Mouse (Mus musculus) layer of hippocampus, adult 2 months (tissue): ENCODE results near the gene Efnb3. TPM values are rescaled to one million over a fixed set of nuclear protein-coding genes. Genes with fewer than 3 reads are reported as not detected.

Experiments used
- DNase-seq, 2 experiments: peaks; one replicate each; pipeline ENCODE4 v3.0.0; 2022; ENCODE audit warnings: low spot score in 2 of 2
- H3K27ac ChIP-seq: fragments of 200-600 bp; 2 replicates; pipeline ENCODE4 v1.8.1; 2022
- H3K4me3 ChIP-seq: fragments of 200-600 bp; 2 replicates; pipeline ENCODE4 v1.8.1; 2022; ENCODE audit warnings: mild to moderate bottlenecking
- CTCF ChIP-seq: fragments of 200-600 bp; conservative IDR thresholded peaks from 2 replicates; pipeline ENCODE4 v1.8.1; 2022; ENCODE audit warnings: antibody characterized with exemption, mild to moderate bottlenecking, moderate library complexity
- microRNA-seq, 2 experiments: library from miRNA; unstranded; fragments of <30 nt; microRNA quantifications; one replicate each; pipeline ENCODE4 v1.2.0; 2021
- total RNA-seq, 2 experiments: library from RNA; stranded (reverse); gene quantifications; 2 replicates each; pipeline ENCODE4 v1.2.3; 2021

The Efnb3 gene
- total RNA-seq, 2 experiments from 2014 or later, result 113 to 116 TPM

DNA sequence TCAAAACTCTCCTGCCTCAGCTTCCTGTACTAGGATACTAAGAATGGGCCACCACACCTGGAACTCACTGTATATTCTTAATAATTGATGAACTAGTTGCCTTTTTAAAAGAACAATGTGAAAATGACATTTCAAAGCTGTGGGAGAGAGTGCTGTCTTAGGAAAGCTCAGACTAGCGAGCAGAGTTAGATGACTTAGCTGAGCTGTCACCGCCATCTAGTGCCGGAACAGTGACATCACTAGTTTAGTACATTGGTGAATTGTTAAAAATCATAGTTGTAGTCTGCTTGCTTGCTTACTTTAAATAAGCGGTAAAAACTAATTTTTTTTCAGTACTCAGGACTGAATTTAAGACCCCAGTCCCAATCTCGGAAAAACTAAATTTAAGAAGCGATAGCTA, 46.2 kb downstream of the Efnb3 start:
- DNase-seq, result peak; percentile 55 to 61
- no peak overlapping the region for H3K4me3 ChIP-seq
- peak; percentile 91 for TF ChIP-seq CTCF

DNA sequence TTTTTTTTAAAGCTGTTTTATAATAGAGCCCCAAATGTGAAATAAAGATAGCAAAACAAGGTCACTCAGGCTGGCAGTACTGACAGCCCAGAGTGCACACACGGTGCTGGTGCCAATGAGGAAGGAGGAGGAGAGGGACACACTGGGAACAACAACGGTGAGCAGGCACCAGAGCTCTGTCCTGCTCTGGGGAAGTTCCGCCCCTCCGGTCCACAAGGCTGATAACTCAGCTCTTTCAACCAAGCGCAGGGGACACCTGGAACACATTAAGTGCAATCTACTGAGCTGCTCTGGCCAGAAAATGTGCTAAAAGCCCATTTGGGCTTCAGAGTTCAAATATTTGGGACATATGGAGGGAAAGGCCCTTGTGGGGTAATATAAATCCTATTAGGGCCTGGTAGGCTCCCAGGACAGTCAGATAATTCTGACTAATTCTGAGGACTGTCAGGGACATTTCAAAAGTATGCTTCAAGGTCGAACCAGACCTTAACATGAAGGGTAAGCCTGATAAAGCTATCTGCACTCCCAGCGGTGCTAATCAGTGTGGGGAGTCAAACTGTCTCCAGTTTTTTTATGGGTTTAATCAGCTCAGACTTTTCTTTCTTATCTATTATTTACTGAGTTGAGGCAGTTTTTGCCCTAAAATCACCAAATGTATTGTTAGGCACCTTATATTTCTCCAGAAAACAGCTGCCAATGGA, 49.1 kb downstream of the Efnb3 start:
- no peak for TF ChIP-seq CTCF
- no peak for DNase-seq

More for the DNA sequence above, 46.2 kb downstream of the Efnb3 start:
- H3K27ac ChIP-seq, result no peak overlapping the region

More for the DNA sequence above, 49.1 kb downstream of the Efnb3 start:
- H3K27ac ChIP-seq, result no peak overlapping the region
- H3K4me3 ChIP-seq, result no peak overlapping the region

Small RNA genes within 50 kb of the gene (microRNA-seq; reads per million reads assigned to microRNA genes)
- 0 reads per million in 2 experiments for gene Gm27493

Other genes starting within 250 kb of the Efnb3 start
- gene Cntrob, start 236.4 kb downstream of the Efnb3 start, total RNA-seq, result 10 to 100 TPM; 13.9 to 17.8 TPM
- gene Trappc1, start 236.2 kb downstream of the Efnb3 start, total RNA-seq, result 10 to 100 TPM; 63.0 to 63.5 TPM
- gene Kcnab3, start 233.9 kb downstream of the Efnb3 start, total RNA-seq, result 10 to 100 TPM; 20.6 to 26.1 TPM
- 100 to 1,000 TPM; 110 to 117 TPM for gene Rnf227, start 219.7 kb downstream of the Efnb3 start, total RNA-seq
- gene Chd3, start 190.8 kb downstream of the Efnb3 start, total RNA-seq, result 100 to 1,000 TPM; 541 to 561 TPM
- gene Naa38, start 164.7 kb downstream of the Efnb3 start, total RNA-seq, result 100 to 1,000 TPM; 109 to 127 TPM
- gene Cyb5d1, start 164.6 kb downstream of the Efnb3 start, total RNA-seq, result 10 to 100 TPM; 43.6 to 45.0 TPM
- gene Tmem88, start 162.0 kb downstream of the Efnb3 start, total RNA-seq, result 1 to 10 TPM; 2.6 to 5.0 TPM
- 10 to 100 TPM; 34.3 to 40.9 TPM for gene Kdm6b, start 146.5 kb downstream of the Efnb3 start, total RNA-seq
- 1 to 10 TPM; 4.6 to 5.2 TPM for gene Dnah2, start 11.1 kb downstream of the Efnb3 start, total RNA-seq
- gene Wrap53, start 20.1 kb upstream of the Efnb3 start, total RNA-seq, result 10 to 100 TPM; 12.0 to 14.3 TPM
- 10 to 100 TPM; 28.5 to 32.3 TPM for gene Trp53, start 20.2 kb upstream of the Efnb3 start, total RNA-seq
- gene Atp1b2, start 45.7 kb upstream of the Efnb3 start, total RNA-seq, result 100 to 1,000 TPM; 391 to 411 TPM
- not detected for gene Shbg, start 57.7 kb upstream of the Efnb3 start, total RNA-seq
- gene Sat2, start 61.8 kb upstream of the Efnb3 start, total RNA-seq, result 10 to 100 TPM; 15.1 to 15.6 TPM
- gene Fxr2, start 72.8 kb upstream of the Efnb3 start, total RNA-seq, result 100 to 1,000 TPM; 138 to 143 TPM
- gene Sox15, start 95.1 kb upstream of the Efnb3 start, total RNA-seq, result under 1 TPM in 1 of 2 experiments, not detected in 1; 0.44 TPM
- gene Mpdu1, start 102.4 kb upstream of the Efnb3 start, total RNA-seq, result 10 to 100 TPM; 54.9 to 59.3 TPM
- gene Cd68, start 105.9 kb upstream of the Efnb3 start, total RNA-seq, result 10 to 100 TPM in 1 of 2 experiments, 1 to 10 TPM in 1; 9.7 to 15.4 TPM
- gene Eif4a1, start 112.2 kb upstream of the Efnb3 start, total RNA-seq, result 100 to 1,000 TPM; 342 to 344 TPM
- 100 to 1,000 TPM; 108 to 132 TPM for gene Senp3, start 121.9 kb upstream of the Efnb3 start, total RNA-seq
- 1 to 10 TPM; 2.1 to 2.5 TPM for gene Tnfsf13, start 125.6 kb upstream of the Efnb3 start, total RNA-seq
- 1 to 10 TPM; 8.9 to 9.6 TPM for gene Tnfsf12, start 135.6 kb upstream of the Efnb3 start, total RNA-seq
- gene Tnfsfm13, start 135.9 kb upstream of the Efnb3 start, total RNA-seq, result 1 to 10 TPM; 1.6 to 2.2 TPM
- 10 to 100 TPM; 64.6 to 65.4 TPM for gene Polr2a, start 198.4 kb upstream of the Efnb3 start, total RNA-seq
- gene Slc35g3, start 201.8 kb upstream of the Efnb3 start, total RNA-seq, result not detected
- gene Zbtb4, start 205.7 kb upstream of the Efnb3 start, total RNA-seq, result 100 to 1,000 TPM; 122 to 133 TPM
- 1 to 10 TPM; 1.1 to 1.3 TPM for gene Chrnb1, start 235.7 kb upstream of the Efnb3 start, total RNA-seq
- gene Fgf11, start 241.7 kb upstream of the Efnb3 start, total RNA-seq, result 10 to 100 TPM; 25.6 to 28.0 TPM
- not detected for gene Tmem102, start 245.4 kb upstream of the Efnb3 start, total RNA-seq